In the genomic region with DNA sequence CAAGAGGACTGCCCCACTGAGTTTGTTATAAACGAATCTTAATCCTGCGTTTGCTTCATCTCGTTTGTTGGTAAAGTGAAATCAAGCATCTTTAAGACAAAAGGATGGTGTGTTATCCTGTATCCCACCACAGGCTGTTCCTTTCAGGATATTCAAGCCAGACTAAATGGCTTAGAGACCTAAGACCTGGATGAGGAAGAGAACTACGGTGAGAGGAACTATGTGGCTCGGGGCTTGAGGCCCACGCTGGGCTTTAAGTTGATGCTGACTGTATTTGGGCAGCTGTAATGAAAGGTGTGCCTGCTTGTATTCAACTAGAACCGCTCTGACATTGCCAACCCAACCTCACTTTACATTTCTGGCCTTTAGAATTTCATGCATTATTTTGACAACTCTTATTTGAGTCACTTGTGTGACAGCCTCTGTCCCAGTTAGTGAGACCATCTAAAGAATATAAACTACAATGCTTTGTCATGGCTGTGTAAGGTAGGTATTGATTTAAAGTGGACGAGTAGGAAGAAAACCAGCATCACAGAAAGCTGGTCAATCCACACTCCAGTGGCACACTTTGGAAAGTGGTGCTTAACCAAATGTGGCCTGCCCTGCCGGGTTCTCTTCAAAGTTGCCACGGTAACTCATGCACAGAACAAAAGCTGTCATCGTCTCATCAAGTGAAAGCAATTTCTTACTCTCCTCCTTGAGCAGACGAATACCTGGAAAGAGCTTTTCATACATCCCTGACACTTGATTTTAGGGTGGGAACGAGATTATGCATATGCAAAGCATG, we compare ENCODE assay signal across 7 mouse cellular contexts. TPM values are rescaled to one million over a fixed set of nuclear protein-coding genes. Genes with fewer than 3 reads are reported as not detected.
DNase-seq lines count a peak whose midpoint lies in the region; ATAC-seq and TF ChIP-seq lines count a peak whose summit lies in the region.

No protein-coding gene starts in this region.

- H3K4me1 ChIP-seq in forebrain, embryonic 11.5 days (replicated peaks; ENCODE audit: control insufficient read depth, insufficient read depth, low read length) = peaks cover 8% of the 10 kb centered on the region; the same call in 1 of the 2 replicates
- H3K4me1 ChIP-seq in hindbrain, postnatal 0 days (ENCODE audit: insufficient read depth, low read length) = peaks cover 5% of the 10 kb centered on the region; the same call in 1 of the 2 replicates
- peaks cover 17% of the 10 kb centered on the region for H3K4me1 ChIP-seq in neural tube, embryonic 12.5 days

- H3K9me3 ChIP-seq in forebrain, embryonic 11.5 days (ENCODE audit: control insufficient read depth, low read length) = no peaks in the 10 kb centered on the region
- H3K9me3 ChIP-seq in hindbrain, postnatal 0 days (ENCODE audit: low read length) = no peaks in the 10 kb centered on the region
- H3K9me3 ChIP-seq in neural tube, embryonic 12.5 days = no peaks in the 10 kb centered on the region

- peak overlapping the region; percentile 51 for H3K4me2 ChIP-seq in forebrain, embryonic 11.5 days (ENCODE audit: low read depth, low read length, severe bottlenecking)
- peak overlapping the region; percentile 59 for H3K4me2 ChIP-seq in hindbrain, postnatal 0 days (ENCODE audit: low read depth, low read length)
- peak overlapping the region; percentile 62 for H3K4me2 ChIP-seq in neural tube, embryonic 12.5 days (replicated peaks)

- TF ChIP-seq CTCF in left cerebral cortex, adult 2 months (IDR thresholded peaks at IDR 0.05) = no peak
- no peak for TF ChIP-seq CTCF in hindbrain, postnatal 0 days (IDR thresholded peaks at IDR 0.05; ENCODE audit: low read depth)

- intact Hi-C loops in left cerebral cortex, adult 2 months (cut with DNase I) = loop anchor here (5.0 to 10.0 kb wide), 2 partner anchors 1497 to 1735 kb away; no protein-coding TSS in a partner anchor
- intact Hi-C loops in left cerebral cortex, postnatal 14 days (cut with DNase I) = loop anchor here (10.0 kb wide), 3 partner anchors 133 to 727 kb away; no protein-coding TSS in a partner anchor

- 11% methylated on average over 13 of the region's 13 CpGs for WGBS in forebrain, embryonic 11.5 days
- WGBS in hindbrain, postnatal 0 days = 32% methylated on average over 13 of the region's 13 CpGs
- WGBS in neural tube, embryonic 12.5 days = 37% methylated on average over 13 of the region's 13 CpGs

- H3K9ac ChIP-seq in forebrain, embryonic 11.5 days (ENCODE audit: low read length) = peak overlapping the region; percentile 45
- H3K9ac ChIP-seq in hindbrain, postnatal 0 days (replicated peaks; ENCODE audit: low read length) = peak overlapping the region; percentile 37; the same call in 1 of the 2 replicates
- H3K9ac ChIP-seq in neural tube, embryonic 12.5 days = no peak overlapping the region

- H3K27me3 ChIP-seq in forebrain, embryonic 11.5 days (ENCODE audit: control insufficient read depth, insufficient read depth, low read length) = no peaks in the 10 kb centered on the region
- H3K27me3 ChIP-seq in hindbrain, postnatal 0 days (ENCODE audit: insufficient read depth, low read length) = no peaks in the 10 kb centered on the region
- H3K27me3 ChIP-seq in neural tube, embryonic 12.5 days (replicated peaks) = no peaks in the 10 kb centered on the region

- ATAC-seq in forebrain, embryonic 11.5 days (replicated peaks; ENCODE audit: low FRiP score) = no peak
- no peak for ATAC-seq in hindbrain, postnatal 0 days
- no peak for ATAC-seq in neural tube, embryonic 12.5 days (ENCODE audit: low FRiP score, low read depth)
- no peak for ATAC-seq in megakaryocyte progenitor cell, adult 5-6 weeks (replicated peaks; ENCODE audit: poor library complexity)

- DNase-seq in left cerebral cortex, adult 2 months (ENCODE audit: extremely low spot score in 1 of 2, low spot score in 2 of 2) = no peak
- no peak for DNase-seq in left cerebral cortex, postnatal 14 days (ENCODE audit: low spot score in 2 of 2)
- DNase-seq in forebrain, embryonic 11.5 days (ENCODE audit: low spot score) = peak; percentile 53
- no peak for DNase-seq in hindbrain, postnatal 0 days (ENCODE audit: low spot score)
- DNase-seq in spleen, postnatal 14 days (ENCODE audit: low spot score in 2 of 2) = no peak

- H3K27ac ChIP-seq in left cerebral cortex, adult 2 months = peak overlapping the region; percentile 81
- H3K27ac ChIP-seq in forebrain, embryonic 11.5 days (ENCODE audit: low read depth, low read length) = 0 out of 2 replicates have a peak overlapping the region, but pooled peaks have one; percentile 1
- no peak overlapping the region for H3K27ac ChIP-seq in hindbrain, postnatal 0 days
- H3K27ac ChIP-seq in neural tube, embryonic 12.5 days = no peak overlapping the region

- no peaks in the 10 kb centered on the region; the same call in 1 of the 2 replicates for H3K36me3 ChIP-seq in forebrain, embryonic 11.5 days (ENCODE audit: control insufficient read depth, insufficient read depth, low read length)
- H3K36me3 ChIP-seq in hindbrain, postnatal 0 days (ENCODE audit: insufficient read depth, low read length) = no peaks in the 10 kb centered on the region
- H3K36me3 ChIP-seq in neural tube, embryonic 12.5 days = no peaks in the 10 kb centered on the region

- peak overlapping the region; percentile 69 for H3K4me3 ChIP-seq in left cerebral cortex, adult 2 months
- peak overlapping the region; percentile 59 for H3K4me3 ChIP-seq in forebrain, embryonic 11.5 days (ENCODE audit: low read depth, low read length)
- H3K4me3 ChIP-seq in hindbrain, postnatal 0 days (ENCODE audit: low read length) = peak overlapping the region; percentile 59
- peak overlapping the region; percentile 20 for H3K4me3 ChIP-seq in neural tube, embryonic 12.5 days

RNA-seq across cellular contexts. Expression of a gene that starts 3.8 kb away (rescaled TPM):
- total RNA-seq in left cerebral cortex, adult 2 months (2021) = 10 to 100 TPM; 25.3 to 30.8 TPM
- total RNA-seq in left cerebral cortex, postnatal 14 days (2021) = 10 to 100 TPM; 29.2 to 31.9 TPM
- 92.2 and 104 TPM in 2 replicates for polyA plus RNA-seq in forebrain, embryonic 11.5 days (2014; fragmentation: Nextera tagmentation; extraction: Ambion mirVana)
- total RNA-seq in hindbrain, postnatal 0 days (2014; rRNA removed) = 22.6 and 32.1 TPM in 2 replicates
- polyA plus RNA-seq in hindbrain, postnatal 0 days (2015; fragmentation: Nextera tagmentation; extraction: Ambion mirVana) = 21.6 and 21.9 TPM in 2 replicates
- polyA plus RNA-seq in neural tube, embryonic 12.5 days (2016; fragmentation: Nextera tagmentation; extraction: Ambion mirVana) = 33.6 and 35.2 TPM in 2 replicates
- not detected in 2 replicates for total RNA-seq in megakaryocyte progenitor cell, adult 5-6 weeks (2015)
- not detected in 2 replicates for total RNA-seq in megakaryocyte progenitor cell, adult 5-6 weeks (2017)

Comparison
In these comparisons a context has a peak if more than half of its experiments do, and no peak if none do; other contexts are left out.
1. H3K27ac ChIP-seq: peak in left cerebral cortex, adult 2 months (single experiment) and forebrain, embryonic 11.5 days (single experiment); none in hindbrain, postnatal 0 days (single experiment) and neural tube, embryonic 12.5 days (single experiment).
2. RNA of a gene that starts 3.8 kb away (total RNA-seq): 29.2 to 31.9 TPM in left cerebral cortex, postnatal 14 days, 25.3 to 30.8 TPM in left cerebral cortex, adult 2 months and 22.6 to 32.1 TPM in hindbrain, postnatal 0 days; not detected in megakaryocyte progenitor cell, adult 5-6 weeks; every median in the first group is over 10 times any median in the second.
3. Peak in every context shown above with its lines, with median percentiles within 50 percentile points of each other: H3K4me3 ChIP-seq and H3K4me2 ChIP-seq.